Mouse (Mus musculus) frontal cortex, postnatal 36 days (tissue): ENCODE measurements at regions not wholly inside any gene's neighbourhood (a gene's known extent, or its start where the extent isn't known, plus 50 kb on each side); places are given as distances from the start of the nearest gene placed in this dataset.

Experiments used
- DNase-seq, 2 experiments: peaks; one replicate each; pipeline ENCODE4 v3.0.0; 2022; ENCODE audit warnings: low spot score in 2 of 2

- peak in 1 of 2 experiments; percentile 41 for DNase-seq
Observed at GRCm38 (mm10) chrX:18563676-18564075, 102.5 kb upstream of the 4930578C19Rik start.

- DNase-seq, result peak; percentile 23 to 67
Observed at GRCm38 (mm10) chrX:18520246-18520980, 59.2 kb upstream of the 4930578C19Rik start.
